In the genomic region with DNA sequence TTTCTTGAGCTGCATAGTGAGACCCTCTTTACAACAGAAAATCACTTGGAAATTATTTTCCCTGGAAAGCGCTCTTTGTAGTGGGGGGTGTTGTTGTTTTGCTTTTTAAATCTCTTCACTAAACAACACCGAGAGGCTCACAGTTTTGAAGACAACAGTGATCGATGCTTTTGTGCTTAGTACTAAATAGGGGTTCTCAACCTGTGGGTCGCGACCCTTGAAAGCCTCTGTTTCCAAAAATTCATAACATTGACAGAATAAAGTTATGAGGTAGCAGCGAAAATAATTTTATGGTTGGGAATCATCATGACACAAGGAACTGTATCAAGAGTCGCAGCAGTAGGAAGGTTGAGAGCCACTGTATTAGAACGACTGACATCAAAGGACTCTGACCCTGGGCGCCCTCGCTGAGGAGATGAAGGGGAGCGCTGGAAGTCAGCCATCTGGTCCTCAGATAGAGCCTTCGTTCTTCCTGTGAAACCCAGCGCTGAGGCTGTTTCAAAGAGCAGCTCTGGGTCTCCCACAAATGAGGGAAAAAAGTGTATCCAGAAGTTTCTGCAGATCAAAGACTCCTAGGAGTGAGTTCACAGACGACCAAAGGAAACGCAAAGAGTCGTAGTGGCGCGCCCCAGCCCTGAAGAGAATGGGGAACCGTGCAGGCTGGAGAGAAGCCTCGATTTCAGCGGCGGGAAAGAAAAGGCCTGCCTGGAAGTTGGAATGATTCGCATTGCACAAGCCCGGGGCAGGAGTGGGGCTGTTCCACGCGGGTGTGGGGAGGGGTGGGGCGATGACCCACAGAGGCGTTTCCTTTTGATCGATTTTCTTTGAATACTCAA, we compare ENCODE assay signal across 8 mouse cellular contexts. TPM values are rescaled to one million over a fixed set of nuclear protein-coding genes. Genes with fewer than 3 reads are reported as not detected.
DNase-seq lines count a peak whose midpoint lies in the region; ATAC-seq and TF ChIP-seq lines count a peak whose summit lies in the region.

No protein-coding gene starts in this region.

- WGBS in forebrain, postnatal 0 days = 20% methylated on average over 29 of the region's 29 CpGs
- WGBS in midbrain, embryonic 10.5 days = 21% methylated on average over 29 of the region's 29 CpGs

- no peak overlapping the region for H3K27ac ChIP-seq in forebrain, postnatal 0 days (ENCODE audit: low read depth, low read length)
- H3K27ac ChIP-seq in midbrain, embryonic 10.5 days (replicated peaks) = peak overlapping the region; percentile 64; the same call in 1 of the 2 replicates

- no peaks in the 10 kb centered on the region for H3K27me3 ChIP-seq in forebrain, postnatal 0 days (ENCODE audit: insufficient read depth, low read length)
- H3K27me3 ChIP-seq in midbrain, embryonic 10.5 days (ENCODE audit: low read depth, poor library complexity, severe bottlenecking) = no peaks in the 10 kb centered on the region; the same call in 1 of the 2 replicates

- intact Hi-C loops in left cerebral cortex, postnatal 4 days (cut with DNase I) = no loop called here
- intact Hi-C loops in left cerebral cortex, postnatal 36 days (cut with DNase I) = no loop called here

- H3K4me2 ChIP-seq in forebrain, postnatal 0 days (ENCODE audit: low read depth) = peak overlapping the region; percentile 8; the same call in 1 of the 2 replicates

- no peaks in the 10 kb centered on the region for H3K4me1 ChIP-seq in forebrain, postnatal 0 days (ENCODE audit: insufficient read depth)
- peaks cover 11% of the 10 kb centered on the region for H3K4me1 ChIP-seq in midbrain, embryonic 10.5 days

- no peaks in the 10 kb centered on the region for H3K9me3 ChIP-seq in forebrain, postnatal 0 days (ENCODE audit: low read length)
- no peaks in the 10 kb centered on the region for H3K9me3 ChIP-seq in midbrain, embryonic 10.5 days (replicated peaks)

- no peak for ATAC-seq in forebrain, postnatal 0 days

- H3K4me3 ChIP-seq in forebrain, postnatal 0 days (ENCODE audit: low read depth, low read length) = 0 out of 2 replicates have a peak overlapping the region, but pooled peaks have one; percentile 1
- H3K4me3 ChIP-seq in midbrain, embryonic 10.5 days = peak overlapping the region; percentile 34

- TF ChIP-seq CTCF in forebrain, postnatal 0 days (IDR thresholded peaks at IDR 0.05; ENCODE audit: low read depth) = no peak

- H3K36me3 ChIP-seq in forebrain, postnatal 0 days (ENCODE audit: insufficient read depth) = no peaks in the 10 kb centered on the region
- no peaks in the 10 kb centered on the region for H3K36me3 ChIP-seq in midbrain, embryonic 10.5 days

- peak; percentile 22 for DNase-seq in left cerebral cortex, postnatal 4 days
- no peak for DNase-seq in left cerebral cortex, postnatal 36 days (ENCODE audit: low spot score in 2 of 2)
- no peak for DNase-seq in forebrain, postnatal 0 days
- peak; percentile 32 for DNase-seq in kidney, postnatal 14 days
- DNase-seq in midbrain, embryonic 10.5 days (ENCODE audit: low spot score) = peak; percentile 47
- no peak for DNase-seq in gastrocnemius, postnatal 10 days
- no peak for DNase-seq in cerebellum, postnatal 25 days
- DNase-seq in left cerebral cortex, adult 11 months (ENCODE audit: low spot score) = no peak

- no peak overlapping the region for H3K9ac ChIP-seq in forebrain, postnatal 0 days

RNA-seq across cellular contexts. Expression of gene Bbs10, which starts 37.3 kb away (rescaled TPM):
- 1 to 10 TPM; 4.2 to 4.3 TPM for total RNA-seq in left cerebral cortex, postnatal 4 days (2021)
- 1 to 10 TPM; 5.8 to 7.1 TPM for total RNA-seq in left cerebral cortex, postnatal 36 days (2021)
- 4.4 and 4.8 TPM in 2 replicates for total RNA-seq in forebrain, postnatal 0 days (2014; rRNA removed)
- polyA plus RNA-seq in forebrain, postnatal 0 days (2015; fragmentation: Nextera tagmentation; extraction: Ambion mirVana) = 1.5 and 2.1 TPM in 2 replicates
- 6.8 and 7.7 TPM in 2 replicates for polyA plus RNA-seq in midbrain, embryonic 10.5 days (2016; fragmentation: Nextera tagmentation; extraction: Ambion mirVana)
- total RNA-seq in gastrocnemius, postnatal 10 days (2021) = 1 to 10 TPM; 2.2 to 2.7 TPM

Comparison
In these comparisons a context has a peak if more than half of its experiments do, and no peak if none do; other contexts are left out.
1. DNase-seq: peak in left cerebral cortex, postnatal 4 days (single experiment), kidney, postnatal 14 days (single experiment) and midbrain, embryonic 10.5 days (single experiment); none in left cerebral cortex, postnatal 36 days (0 of 2), forebrain, postnatal 0 days (single experiment), gastrocnemius, postnatal 10 days (single experiment), cerebellum, postnatal 25 days (0 of 2) and left cerebral cortex, adult 11 months (single experiment).